Mouse (Mus musculus) small intestine, adult 2 months (tissue): Measurements from ENCODE around the gene Nrm.

Experiments
- CTCF ChIP-seq: fragments of 200-500 bp; IDR thresholded peaks from 2 replicates; pipeline ENCODE4 v1.5.1; 2012; ENCODE audit warnings: low read depth, mild to moderate bottlenecking, control low read depth, inconsistent platforms, low read length, moderate library complexity, mixed read lengths; ENCODE audit not compliant: insufficient replicate concordance, insufficient read length; ENCODE audit errors: extremely low read depth
- POLR2A ChIP-seq: fragments of 200-500 bp; IDR thresholded peaks from 2 replicates; pipeline ENCODE4 v1.6.1; 2012; ENCODE audit warnings: low read depth, mild to moderate bottlenecking, control low read depth, inconsistent platforms, low read length, moderate library complexity

- peak; percentile 88 for TF ChIP-seq CTCF
- 0 out of 2 replicates have a peak, but pooled peaks have one; percentile 22 for TF ChIP-seq POLR2A
Measured at GRCm38 (mm10) chr17:35829737-35830136, 31.4 kb upstream of the Nrm start.
